Mouse (Mus musculus) gastrocnemius, postnatal 25 days (tissue): Measurements from ENCODE around the gene Asb8. TPM values are rescaled to one million over a fixed set of nuclear protein-coding genes. Genes with fewer than 3 reads are reported as not detected.

Experiments
- DNase-seq: peaks from one replicate; pipeline ENCODE4 v3.0.0; 2022
- long read RNA-seq, 2 experiments: library from polyadenylated mRNA; stranded (forward); transcript quantifications; one replicate each; pipeline ENCODE4 v2.0.0; 2021
- total RNA-seq, 2 experiments: library from RNA; stranded (reverse); gene quantifications; 1 replicate in 1 of 2; 2 replicates in 1 of 2; pipeline ENCODE4 v1.2.3; 2021

The Asb8 gene
- 100 to 1,000 TPM; 102 to 145 TPM for total RNA-seq
- long read RNA-seq, experiment 1, transcript Asb8-202 (4 exons, 1,100 nt) = major isoform, 45 of 89 reads
- long read RNA-seq, experiment 1, transcript Asb8-201 (4 exons, 1,049 nt) = minor isoform, 27 of 89 reads
- long read RNA-seq, experiment 1, partial matches to known transcripts = 2 of 89 reads
- long read RNA-seq, experiment 1, other reads (novel, unspliced or antisense) = 15 of 89 reads
- long read RNA-seq, experiment 2, transcript Asb8-202 (4 exons, 1,100 nt) = major isoform, 92 of 170 reads
- long read RNA-seq, experiment 2, transcript Asb8-201 (4 exons, 1,049 nt) = minor isoform, 50 of 170 reads
- long read RNA-seq, experiment 2, partial matches to known transcripts = 19 of 170 reads
- long read RNA-seq, experiment 2, other reads (novel, unspliced or antisense) = 9 of 170 reads

DNA sequence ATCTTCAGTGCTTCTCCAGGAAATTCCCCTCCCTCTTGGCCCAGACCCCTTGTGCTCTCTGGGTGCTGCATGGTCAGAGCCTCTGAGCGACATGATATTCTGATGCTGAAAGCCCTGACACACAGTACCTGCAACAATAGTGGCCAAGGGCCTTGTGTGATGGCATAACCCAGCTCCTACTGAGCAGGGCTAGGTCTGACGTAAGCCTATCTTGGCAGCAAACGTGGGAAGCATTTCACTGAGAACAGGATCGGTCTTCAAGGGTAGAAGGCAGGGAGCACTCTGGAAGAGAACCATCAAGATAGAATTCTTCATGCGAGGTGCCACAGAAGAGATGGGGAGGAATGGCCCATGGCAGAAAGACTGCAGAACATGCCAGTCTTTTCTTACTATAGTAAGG is at the start of gene Asb8:
Gene Asb8, minus strand, starts transcription at position 101 of the 400 bp plus-strand sequence.
- DNase-seq = no peak

DNA sequence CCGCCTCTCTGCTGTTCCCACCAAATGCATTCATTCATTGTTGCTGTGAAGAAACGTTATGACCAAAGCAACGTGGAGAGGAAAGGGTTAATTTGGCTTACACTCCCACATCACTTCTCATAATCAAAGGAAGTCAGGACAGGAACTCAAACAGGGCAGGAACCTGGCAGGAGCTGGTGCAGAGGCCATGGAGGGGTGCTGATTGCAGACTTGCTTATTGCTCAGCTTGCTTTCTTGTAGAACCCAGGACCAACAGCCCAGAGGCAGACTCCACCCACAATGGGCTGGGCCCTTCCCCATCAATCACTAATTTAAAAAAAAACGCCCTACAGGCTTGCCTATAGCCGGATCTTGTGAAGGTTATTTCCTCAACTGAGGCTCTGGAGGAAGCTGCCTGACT is 48.7 kb upstream of the Asb8 start:
- DNase-seq = no peak

DNA sequence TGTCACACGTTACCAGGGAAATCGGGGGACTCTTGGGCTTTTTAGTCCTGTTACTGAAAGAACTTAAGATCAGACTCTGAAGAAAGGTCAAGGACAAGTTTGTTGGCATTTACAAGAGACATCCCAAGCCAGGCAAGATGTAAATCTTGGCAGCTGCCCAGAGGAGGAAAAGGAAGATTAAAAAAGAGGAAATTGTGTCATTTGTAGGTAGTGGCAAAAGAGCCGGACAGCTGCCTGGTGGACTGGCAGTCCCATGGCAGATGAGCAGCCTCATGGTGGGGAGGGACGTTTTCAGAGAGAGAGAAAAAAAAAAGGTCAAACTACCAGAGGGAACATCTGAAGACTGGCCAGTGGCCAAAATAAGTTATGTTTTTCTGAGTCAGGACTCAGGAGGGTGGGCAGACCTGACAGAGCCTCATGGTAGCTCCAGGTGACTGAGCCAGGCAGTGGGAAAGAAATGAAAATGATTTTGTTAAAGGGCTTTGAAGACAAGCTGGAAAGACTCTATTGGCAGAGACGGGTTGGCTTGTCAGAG is 48.0 kb upstream of the Asb8 start:
- no peak for DNase-seq

DNA sequence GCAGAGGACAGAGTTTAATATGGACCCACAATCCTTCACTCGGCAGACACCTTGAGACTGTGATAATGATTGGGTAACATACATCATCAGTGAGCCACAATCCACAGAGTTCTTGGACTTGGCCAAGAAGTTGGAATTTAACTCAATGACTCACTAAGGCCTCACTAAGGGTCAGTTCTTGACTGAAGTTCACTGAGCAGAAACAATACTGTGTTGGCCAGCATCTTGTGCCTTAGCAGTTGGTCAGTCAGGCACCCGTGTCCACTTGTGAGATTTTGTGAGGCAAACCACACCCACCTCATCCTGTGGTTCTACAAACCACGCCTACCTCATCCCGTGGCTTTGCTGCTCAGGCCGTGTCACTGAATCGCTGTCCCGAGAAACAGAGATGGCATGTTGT is 44.3 kb upstream of the Asb8 start:
- no peak for DNase-seq

DNA sequence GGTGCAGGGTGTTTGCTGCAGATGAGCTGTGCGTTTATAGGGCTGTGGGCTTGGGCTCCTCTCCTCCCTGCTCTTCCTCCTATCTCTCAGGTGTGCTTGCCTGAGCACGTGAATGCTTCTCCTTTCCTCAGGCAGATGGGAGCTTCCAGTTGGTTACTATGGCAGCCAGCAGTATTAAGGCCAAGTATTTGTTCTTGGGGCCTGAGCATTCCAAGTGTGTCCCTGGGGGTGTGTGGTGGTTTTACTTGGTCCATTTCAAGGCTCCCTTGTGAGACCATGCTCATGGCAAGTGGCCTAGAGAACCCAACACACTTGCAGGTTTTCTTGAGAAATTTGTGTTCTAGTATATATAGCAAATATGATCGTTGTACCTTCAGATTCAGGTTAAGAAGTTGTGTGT is 30.0 kb upstream of the Asb8 start, which contains the start of gene Olfr288:
Gene Olfr288, minus strand, starts transcription at position 101 of the 400 bp plus-strand sequence.
- DNase-seq = no peak

DNA sequence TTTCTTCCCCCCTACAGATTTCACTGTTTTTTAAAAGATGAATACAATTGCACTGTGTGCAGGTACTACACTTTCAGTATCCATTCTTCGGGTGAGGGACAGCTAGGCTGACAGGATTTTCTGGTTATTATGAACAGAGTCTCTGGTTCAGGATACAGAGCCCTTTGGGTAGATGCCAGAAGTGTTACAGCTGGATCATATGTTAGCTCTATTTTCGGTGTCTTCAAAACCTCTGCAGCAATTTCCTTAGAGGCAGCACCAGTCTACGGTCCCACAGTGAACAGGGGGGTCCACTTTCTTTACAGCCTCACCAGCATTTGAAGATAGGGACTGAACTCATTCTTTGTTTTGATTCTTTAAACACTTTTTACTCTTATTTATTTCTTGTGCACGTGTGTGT is 19.0 kb upstream of the Asb8 start:
- no peak for DNase-seq

DNA sequence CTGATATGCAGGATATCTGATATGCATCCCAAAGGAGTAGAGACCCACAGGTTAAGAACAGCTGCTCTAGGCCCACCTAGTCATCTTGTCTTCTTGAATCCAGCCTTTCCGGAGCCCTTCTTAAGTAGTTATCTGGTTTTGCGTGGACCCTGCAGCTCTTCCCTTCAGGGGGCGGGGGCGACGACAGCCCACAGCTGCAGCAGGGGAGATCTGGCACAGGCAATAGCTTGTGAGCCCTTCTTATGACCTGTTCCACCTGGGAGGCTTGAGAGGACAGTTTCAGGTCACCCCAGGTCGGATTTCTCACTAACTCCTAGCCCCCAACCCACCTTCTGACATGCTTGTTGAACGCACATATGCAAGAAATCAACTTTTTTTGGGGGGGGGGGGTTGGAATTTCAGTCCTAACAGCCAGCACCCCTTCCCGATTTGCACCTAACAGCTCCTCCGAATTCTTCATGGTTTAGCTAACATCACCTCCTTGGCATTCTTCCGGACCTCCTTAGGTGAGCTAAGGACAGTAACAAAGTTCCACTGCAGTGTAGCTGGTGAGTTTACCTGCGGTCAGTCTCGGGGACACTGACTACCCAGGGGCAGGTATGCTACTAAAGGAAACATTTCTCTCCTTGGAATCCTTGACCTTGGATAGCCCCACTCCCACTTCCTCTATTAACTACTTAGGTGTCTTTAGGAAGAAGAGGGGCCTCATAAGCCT is 16.6 kb upstream of the Asb8 start:
- no peak for DNase-seq

DNA sequence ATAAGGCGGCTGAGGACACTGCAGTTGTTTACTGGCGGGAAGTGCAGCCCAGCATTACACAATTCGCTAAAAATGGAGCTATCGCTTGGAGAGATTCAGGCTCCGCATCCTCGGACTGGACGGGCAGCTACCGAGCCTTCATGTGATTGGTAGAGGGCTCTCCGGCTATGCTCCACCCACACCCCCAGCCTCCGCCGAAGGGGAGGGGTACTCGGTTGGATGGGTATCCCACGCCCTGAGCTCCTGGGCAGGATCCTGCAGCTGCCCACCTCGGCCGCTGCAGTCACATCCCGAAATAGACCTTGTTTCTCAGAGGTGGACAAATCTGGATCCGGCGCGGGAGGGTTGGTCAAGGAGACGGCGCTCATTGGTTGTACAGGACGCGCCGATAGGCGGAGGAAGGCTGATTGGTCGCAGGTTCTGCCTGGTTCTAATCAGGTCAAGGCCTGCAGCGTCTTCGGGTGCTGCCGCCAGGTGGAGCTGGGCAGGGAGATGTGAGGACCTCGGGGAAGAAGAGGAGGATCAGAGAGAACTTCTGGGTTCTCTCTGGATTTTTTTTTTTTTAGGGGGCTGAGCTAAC is 15.8 kb upstream of the Asb8 start:
- DNase-seq = peak; percentile 96

DNA sequence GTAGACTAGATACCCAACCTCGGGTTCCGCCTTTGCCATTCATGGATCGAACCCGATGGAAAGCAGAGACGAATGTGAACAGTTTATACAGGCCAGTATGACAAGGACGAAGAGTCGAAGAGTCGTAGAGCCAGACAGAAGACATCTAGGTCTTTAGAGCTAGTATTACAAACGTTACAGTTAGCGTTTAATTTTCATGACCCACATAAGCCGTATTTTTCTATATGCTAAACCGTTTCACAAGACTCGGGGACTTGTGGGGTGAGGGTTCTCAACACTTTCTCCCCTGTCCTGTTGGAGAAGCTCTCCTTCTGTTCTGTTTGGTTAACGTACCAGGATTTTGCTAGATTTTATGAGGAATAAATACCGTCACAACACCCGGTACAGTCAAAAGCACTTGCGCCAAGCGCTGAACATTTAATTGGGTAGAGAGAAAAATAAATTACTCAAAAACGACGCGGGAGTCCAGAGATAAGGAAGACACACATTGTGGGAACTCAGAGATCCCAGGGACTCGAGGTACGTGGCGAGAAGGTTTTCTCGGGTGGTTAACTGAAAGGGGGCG is 15.2 kb upstream of the Asb8 start:
- no peak for DNase-seq

DNA sequence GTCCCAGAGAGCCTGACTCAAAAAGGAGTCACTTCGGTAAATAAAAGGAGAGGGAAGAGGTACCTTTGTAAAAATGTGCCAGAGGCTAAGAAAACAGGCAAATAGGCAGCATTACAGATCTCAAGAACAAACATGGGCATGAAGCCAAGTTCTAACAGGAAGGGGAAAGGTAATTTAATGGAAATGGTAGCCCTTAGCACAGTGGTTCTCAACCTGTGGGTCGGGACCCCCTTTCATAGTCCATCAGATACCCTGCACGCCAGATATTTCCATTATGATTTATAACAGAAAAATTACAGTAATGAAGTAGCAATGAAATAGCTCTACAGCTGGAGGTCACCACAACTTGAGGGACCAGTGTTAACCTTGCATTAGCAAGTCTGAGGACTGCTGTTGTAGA is 11.9 kb upstream of the Asb8 start:
- no peak for DNase-seq

DNA sequence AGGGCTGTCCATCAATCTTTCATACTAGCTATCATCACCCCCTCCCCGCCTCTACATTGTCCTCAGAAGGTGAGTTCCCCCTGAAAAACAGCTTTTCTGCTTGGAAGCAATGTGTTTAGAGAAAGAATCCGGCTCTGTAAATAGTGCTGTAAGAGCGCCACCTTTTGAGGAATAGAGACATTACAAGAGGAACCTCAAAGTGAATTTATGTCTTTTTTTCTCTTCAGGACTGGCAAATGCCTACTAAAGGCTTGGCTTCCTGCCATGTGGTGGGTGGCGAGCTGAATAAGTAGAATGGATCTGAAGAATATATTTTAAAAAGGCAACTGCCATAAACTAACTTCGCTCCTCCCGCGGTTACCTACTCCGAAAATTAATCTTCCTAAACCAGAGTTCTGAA is 8.4 kb upstream of the Asb8 start:
- no peak for DNase-seq

DNA sequence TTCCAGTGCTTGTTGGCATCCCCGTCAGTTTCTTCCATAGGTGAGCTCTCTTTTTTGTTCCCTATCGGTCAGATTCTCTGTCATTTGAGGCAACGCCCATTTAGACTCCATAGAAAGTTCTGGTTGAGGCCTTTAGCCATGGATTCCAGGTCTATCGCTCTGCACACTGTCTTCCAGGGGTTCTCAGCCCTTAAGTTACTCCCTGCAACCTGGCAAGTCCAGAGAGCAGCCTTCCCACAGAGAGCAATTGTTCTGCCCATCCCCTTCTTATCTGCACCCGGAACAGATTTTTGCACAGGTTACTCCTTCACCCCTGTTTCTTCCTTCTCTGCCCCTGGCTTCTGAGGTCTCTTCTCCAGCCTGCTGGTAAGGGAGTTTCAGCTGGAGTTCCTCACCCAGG is 6.7 kb upstream of the Asb8 start:
- DNase-seq = no peak

DNA sequence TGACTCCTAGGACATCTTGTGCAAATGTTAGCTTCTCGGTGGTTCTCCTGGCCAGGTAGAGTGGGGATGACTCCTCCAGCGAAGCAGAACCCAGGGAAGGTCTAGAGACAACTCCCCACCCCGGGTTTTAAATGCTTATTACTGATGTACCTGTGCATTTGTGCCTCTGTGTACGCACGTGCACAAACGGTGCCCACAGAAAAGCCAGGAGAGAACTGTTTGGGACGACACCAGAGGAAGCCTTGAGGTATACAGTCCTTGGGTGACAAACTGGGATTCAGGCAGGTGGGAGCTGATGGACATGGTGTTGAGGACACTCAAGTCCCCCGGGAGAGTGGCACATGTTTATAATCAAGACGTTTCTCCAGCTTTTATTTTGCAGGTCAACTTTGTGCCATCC is 5.5 kb upstream of the Asb8 start:
- no peak for DNase-seq

DNA sequence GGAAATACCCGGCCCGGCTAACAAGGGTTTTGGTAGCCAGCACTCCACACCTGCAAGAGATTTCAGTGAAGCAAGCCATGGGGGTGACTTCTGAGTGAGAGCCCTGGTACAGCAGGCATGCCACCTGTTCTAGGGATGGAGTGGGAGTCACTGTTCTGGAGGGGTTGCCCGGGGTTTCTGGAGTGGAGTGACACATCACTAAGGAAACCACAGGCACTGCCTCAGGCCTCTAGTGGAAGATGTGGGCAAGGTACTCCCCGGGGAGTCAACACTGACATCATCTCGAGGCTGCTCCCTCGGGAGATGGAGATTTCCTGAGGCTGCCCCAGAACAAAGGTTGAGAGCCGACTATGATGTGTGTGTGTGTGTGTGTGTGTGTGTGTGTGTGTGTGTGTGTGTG is 4.9 kb upstream of the Asb8 start:
- no peak for DNase-seq

DNA sequence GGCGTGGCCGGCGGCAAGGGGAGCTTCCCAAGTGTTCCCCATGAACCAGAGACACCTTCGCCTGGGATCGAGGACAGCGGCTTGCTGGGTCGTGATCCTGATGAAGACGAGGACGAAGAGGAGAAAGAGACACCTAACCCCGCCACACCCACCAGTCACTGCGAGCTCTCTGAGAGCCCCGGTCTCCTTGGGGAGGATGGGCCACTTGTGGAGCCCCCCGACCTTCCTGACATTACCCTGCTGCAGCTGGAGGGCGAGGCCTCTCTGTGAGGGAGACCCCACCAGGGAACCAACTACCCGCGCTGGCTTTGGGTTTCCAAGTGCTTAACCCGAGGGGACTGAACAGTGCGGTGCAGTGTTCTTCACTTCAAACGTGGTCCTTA is 3.2 kb upstream of the Asb8 start:
- DNase-seq = no peak

DNA sequence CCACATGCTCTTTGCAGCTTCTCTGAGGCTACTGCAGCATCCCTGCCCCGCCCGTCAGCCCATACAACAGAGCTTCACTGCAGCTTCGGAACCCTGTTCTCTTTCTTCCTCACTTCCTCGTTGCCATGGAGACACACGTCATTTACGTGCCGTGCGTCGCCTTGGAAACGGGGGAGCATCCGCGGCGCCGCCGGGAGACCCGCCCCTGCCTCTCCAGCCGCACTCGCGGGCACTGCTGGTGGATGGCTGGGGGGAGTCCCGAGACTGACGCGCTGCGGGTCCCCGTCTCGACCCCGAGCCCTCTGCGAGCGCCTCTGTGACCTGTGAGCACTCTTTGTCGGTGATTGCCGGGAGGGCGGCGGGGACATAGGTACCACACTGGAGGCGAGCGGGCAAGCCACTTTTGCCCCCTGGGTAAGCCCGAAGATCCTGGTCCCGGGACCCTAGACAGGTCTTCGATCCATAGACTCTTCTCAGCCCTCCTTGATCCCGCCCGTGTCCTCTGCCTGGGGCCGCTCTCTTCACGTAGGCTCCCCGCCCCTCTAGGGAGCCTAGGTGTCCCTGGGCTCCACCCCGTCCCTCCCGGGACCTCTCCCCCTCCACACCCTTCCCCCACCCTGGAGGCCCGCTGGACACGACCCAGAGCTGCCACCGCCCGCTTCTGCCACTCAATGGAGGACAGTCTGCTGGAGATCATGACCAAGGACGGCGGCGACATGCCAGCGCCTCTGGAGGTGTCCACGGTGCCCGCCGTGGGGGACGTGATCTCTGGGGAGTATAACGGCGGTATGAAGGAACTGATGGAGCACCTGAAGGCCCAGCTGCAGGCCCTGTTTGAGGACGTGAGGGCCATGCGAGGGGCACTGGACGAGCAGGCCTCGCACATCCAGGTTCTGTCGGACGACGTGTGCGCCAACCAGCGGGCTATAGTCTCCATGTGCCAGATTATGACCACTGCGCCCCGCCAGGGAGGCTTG is 2.5 kb upstream of the Asb8 start:
- DNase-seq = no peak

DNA sequence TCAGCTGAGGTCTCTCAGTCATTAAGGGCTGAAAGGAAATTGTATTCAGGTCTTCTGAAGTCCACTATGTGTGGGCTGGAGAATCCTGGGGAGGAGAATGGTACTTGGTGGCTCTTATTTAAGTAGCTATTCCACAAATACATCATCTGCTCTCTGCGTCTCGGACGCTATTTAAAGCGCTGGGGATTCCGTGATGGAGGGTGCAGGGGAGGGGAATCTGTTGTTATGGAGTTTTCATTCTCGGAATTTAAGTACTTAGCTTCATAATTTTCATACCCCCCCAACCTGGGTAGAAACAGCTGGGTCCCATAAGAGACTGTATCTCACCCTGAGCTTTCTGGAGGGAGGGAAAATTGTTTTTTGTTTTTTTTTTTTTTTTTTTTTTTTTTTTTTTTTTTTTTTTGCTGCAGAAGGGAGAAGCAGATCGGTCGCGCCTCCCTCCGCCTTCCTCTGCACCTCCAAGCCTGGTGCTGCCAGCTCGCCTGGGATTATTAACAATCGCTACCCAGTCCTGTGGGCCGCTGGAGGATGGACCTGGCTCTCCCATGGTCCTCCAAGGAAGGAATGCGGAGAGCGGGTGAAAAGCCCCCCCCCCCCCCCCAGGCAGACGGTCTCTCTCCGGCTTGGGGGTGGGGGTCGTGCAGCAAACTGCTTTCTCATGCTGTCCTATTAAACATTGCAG is 1.7 kb upstream of the Asb8 start, which contains the start of gene Ccdc184:
Gene Ccdc184, plus strand, starts transcription at position 196 of the 682 bp plus-strand sequence.
- no peak for DNase-seq

DNA sequence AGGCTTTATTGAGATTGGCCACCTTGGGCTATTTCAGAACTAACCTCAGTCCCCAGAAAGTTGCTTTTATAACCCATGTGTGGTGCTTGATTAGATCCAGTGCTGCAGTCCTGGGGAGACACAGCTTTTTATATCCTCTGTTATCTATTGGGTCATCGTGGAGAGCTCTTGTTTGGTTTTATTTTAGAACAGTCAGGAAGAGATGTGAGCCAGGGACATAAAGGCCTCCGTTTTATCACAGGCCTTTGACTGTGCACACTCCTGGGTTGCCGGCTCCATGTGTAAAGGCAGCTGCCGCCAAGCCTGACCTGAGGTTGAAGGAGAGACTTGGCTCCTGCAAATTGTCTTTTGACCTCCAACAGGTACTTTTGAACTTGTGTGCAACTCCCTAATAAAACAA is 2.9 kb downstream of the Asb8 start:
- no peak for DNase-seq

DNA sequence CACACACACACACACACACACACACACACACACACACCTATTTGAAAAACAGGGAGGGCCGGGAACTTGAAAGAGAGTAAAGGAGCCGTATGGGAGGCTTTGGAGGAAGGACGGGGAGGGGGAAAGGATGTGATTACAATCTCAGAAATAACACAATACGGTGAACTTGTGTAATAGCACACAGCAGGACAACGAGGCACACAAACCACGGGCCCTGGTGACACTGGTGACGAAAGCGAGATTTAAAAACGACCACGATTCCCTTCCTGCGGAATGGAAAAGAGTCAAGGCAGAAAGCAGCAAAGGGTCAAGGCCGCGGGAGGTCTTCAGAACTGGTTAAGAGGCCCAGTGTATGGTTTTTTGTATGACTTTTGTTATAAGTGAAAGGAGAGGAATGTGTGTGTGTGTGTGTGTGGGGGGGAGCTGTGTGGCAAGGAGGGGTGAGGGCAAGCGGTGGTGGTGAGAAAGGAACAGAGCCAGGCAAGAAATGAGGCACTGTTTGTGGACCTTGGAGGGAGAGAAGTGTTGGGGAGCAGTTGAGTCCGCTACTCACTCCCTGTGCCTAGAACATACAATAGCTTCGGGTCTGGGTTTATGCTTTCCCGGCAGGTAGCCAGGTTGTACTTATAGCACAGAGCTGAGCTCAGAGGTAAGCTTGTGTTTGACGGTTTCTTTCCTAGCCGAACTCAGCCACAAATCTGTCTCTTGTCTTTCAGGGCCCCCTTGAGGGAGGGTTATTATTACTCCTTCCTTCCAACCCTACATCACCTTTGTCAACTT is 4.2 kb downstream of the Asb8 start:
- no peak for DNase-seq

DNA sequence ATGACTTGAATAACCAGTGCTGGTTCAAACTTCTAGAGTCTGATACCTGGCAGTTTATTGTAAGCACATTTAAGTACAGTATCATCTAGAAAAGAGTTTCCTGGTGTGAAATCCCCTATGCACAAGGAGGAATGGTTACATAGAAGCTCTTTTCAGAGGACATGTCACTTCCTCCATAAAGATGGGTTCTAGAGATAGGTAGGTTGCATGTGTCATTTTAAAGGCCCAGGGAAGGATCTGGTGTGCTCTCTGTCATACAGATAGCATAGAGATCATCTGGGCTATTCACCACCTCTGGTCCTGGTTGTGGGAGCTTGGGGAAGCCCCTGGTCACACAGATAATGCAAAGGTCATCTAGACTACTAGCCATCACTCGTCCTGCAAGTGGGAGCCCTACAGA is 8.2 kb downstream of the Asb8 start:
- DNase-seq = no peak
